Mouse (Mus musculus) frontal cortex, adult 2 months (tissue): ENCODE results near the gene Sh3bp5l. TPM values are rescaled to one million over a fixed set of nuclear protein-coding genes. Genes with fewer than 3 reads are reported as not detected.
"Not testable (repeated sequence)": the region's sequence is repeated elsewhere in the genome, so short reads cannot be mapped to it uniquely, and the experiment has no call there.

Source experiments
- DNase-seq, 2 experiments: peaks; one replicate each; pipeline ENCODE4 v3.0.0; 2022; ENCODE audit warnings: low spot score in 1 of 2; ENCODE audit errors: extremely low spot score in 1 of 2
- polyA plus RNA-seq: library from polyadenylated mRNA; depleted of rRNA; stranded (reverse); fragments of >200 nt; gene quantifications from 2 replicates; pipeline ENCODE4 v1.2.3, GENCODE M21; 2012; rRNA removed

Sh3bp5l gene
- polyA plus RNA-seq: 39.9 and 40.8 TPM in 2 replicates

- peak; percentile 92 to 96 for DNase-seq
These were observed at the start of gene Sh3bp5l, which contains the start of gene Zfp672 for GRCm38 (mm10) chr11:58330276-58331148. Sh3bp5l (plus strand) TSS chr11:58330724. Zfp672 (minus strand) TSS chr11:58330339.

DNA sequence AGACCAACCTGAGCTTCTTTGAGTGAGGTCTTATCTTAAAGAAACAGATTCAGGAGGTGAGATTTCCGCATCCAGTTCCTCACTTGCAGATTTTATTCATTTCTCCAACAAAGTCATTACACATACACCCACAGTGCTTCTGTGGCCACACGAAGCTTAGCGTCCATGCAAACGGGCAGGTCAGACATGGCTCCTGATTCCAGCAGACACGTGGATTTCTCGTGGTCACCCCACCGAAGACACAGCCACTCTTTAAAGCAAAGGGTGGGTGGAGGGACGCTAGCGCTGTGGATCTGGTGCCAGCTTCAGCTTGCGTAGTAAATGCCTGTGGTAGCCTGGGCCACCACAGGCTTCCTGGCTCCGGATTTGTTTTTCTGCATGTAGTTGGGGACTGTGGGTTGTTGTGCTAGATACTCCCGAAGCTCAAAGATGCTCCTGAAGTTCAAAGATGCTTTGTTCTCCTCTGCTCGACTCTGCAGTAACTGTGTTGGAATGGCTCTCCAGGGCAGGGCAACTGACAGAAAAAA, 48.5 kb upstream of the Sh3bp5l start:
- DNase-seq: no peak

GRCm38 (mm10) chr11:58282518-58282917, 48.0 kb upstream of the Sh3bp5l start:
- no peak for DNase-seq

- no peak for DNase-seq
These were observed 40.4 kb upstream of the Sh3bp5l start for GRCm38 (mm10) chr11:58289992-58290682.

GRCm38 (mm10) chr11:58290812-58291211, 39.7 kb upstream of the Sh3bp5l start:
- DNase-seq: no peak

GRCm38 (mm10) chr11:58292791-58293190, 37.7 kb upstream of the Sh3bp5l start:
- no peak for DNase-seq

DNA sequence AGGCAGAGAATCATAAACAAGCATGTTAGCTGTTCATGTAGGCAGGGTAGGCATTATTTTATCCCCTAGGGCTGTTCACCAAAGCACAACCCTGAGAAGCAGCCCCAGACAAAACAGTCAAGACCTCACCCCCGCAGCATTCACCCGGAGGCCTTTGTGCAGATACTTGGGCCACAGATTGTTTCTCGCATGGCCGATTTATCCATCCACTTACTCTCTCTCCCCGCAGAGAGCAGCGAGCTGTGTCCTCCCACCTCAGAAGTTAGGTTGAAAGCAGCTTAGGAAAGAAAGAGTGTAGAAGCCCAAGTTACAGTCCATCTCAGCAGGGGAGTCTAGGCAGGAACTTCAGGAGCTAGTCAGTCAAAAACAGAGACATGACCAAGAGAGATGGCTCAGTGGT, 33.1 kb upstream of the Sh3bp5l start:
- DNase-seq: no peak

- DNase-seq: peak in 1 of 2 experiments; percentile 92
These were observed 29.5 kb upstream of the Sh3bp5l start for GRCm38 (mm10) chr11:58301057-58301456.

DNA sequence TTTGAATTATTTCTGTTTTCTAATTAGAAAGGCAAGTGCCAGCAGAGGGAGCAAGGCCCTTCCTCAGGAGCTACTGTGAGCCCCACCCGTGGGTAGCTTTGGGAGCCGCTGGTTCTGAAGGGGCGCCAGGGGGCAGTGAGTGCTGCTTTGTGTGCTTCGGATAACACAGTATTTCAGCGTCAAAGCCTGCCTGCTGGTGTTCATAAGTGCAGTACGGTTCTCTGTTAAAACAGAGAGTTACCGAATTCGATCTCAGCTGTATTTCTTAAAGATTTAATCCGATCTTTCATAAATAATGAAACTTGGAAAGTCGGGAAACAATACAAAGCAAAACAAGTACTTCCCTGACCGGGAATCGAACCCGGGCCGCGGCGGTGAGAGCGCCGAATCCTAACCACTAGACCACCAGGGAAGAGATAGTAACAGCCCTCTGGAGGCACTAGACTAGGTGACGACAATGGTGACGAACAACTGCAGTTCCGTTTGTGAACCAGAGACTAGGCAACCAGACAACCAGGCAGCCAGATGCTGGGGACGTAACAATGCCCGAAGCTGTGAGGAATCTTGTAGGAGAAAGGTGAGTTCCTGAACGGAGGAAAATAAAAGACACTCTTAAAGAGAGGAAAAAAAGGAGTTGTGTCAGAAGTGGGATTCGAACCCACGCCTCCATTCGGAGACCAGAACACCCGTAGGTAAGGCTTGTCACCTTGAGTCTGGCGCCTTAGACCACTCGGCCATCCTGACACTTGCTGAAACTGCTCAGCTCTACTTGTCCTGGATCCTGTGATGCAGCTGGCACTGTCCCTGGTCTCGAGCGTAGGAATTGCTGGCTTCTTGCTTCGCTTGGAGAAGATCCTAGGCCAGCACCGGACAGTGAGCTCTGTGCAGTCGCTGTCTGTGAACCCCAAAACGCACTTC, 28.4 kb upstream of the Sh3bp5l start:
- peak; percentile 94 to 100 for DNase-seq

DNA sequence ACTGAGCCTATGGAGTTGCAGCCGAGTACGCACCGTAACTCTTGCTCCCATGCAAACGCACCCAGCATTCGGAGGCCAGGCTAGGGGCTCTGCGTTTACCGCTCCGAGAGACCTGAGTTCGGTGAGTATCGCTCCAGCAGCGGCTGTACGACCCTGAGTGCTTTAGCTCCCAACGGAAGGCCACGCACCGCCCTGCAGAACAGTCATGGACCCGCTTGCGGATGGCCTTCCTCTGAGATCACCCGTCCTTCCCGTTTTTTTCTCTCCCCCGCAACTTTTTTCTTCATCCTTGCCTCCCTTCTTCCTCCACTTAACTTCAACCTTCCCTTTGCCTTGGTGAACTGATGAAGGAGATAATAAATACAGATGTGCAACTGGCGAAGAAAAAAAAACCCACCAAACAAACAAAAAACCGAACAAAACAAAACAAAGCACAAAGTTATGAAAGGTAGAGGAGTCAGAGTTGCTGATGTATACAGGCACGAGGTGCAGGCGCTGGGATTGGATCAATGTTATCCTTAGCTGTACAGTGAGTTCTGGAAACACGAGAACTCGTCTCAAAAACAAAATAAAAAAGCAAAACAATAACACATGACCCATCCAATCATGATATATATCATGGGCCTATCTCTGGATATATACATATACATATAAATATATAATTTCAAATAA, 27.6 kb upstream of the Sh3bp5l start:
- no peak for DNase-seq

DNA sequence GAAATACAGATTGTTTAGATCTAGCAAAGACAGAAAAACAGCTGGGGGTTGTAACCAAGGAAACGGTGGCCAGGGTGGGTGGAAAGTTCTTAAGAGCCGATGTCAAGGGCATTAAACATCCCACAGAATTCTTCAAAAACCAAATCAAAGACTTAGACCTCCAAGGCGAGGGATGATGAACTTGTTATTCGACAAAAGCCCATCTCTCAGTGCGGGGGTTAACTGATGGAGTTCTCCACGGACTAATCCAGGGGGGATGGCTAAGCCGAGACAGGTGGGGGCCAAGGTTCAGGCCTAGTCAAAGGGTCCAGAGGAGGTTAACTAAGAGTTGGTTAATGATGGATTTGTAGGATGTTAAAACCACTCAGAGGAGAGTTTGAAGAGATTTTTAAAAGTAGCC, 26.9 kb upstream of the Sh3bp5l start:
- DNase-seq: no peak

- DNase-seq: not testable (repeated sequence)
These were observed 25.2 kb upstream of the Sh3bp5l start for GRCm38 (mm10) chr11:58305299-58305698.

GRCm38 (mm10) chr11:58306860-58307308, 23.6 kb upstream of the Sh3bp5l start, which contains the start of gene Zfp692:
Zfp692 (plus strand) TSS chr11:58307069.
- peak; percentile 96 to 98 for DNase-seq

DNA sequence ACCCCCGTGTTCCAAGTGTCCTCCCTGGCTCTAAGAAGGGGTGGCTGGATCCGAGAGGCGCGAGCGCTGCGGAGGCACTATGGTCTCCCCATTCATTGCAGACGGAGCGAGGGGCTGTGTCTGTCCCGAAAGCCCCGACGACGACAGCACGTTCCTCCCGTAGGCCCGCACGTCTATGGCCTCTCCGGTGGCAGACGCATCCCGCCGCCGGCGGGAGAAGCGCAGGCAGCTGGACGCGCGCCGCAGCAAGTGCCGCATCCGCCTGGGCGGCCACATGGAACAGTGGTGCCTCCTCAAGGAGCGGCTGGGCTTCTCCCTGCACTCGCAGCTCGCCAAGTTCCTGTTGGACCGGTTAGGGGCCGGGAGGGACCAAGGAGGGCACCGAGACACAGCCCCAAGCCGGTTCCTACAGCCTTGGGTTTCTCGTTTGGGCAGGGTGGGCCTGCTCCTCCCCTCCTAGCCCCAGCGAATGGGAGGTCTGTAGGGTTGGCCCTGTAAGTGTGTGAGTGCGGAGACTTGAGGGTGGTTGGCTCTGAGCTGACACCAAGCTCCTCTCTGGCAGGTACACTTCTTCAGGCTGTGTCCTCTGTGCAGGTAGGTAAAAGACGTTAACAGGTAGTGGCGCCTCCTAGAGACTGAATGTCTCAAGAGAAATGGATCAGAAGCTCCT, 23.0 kb upstream of the Sh3bp5l start:
- DNase-seq: peak in 1 of 2 experiments; percentile 42

GRCm38 (mm10) chr11:58308661-58309060, 21.9 kb upstream of the Sh3bp5l start:
- no peak for DNase-seq

DNA sequence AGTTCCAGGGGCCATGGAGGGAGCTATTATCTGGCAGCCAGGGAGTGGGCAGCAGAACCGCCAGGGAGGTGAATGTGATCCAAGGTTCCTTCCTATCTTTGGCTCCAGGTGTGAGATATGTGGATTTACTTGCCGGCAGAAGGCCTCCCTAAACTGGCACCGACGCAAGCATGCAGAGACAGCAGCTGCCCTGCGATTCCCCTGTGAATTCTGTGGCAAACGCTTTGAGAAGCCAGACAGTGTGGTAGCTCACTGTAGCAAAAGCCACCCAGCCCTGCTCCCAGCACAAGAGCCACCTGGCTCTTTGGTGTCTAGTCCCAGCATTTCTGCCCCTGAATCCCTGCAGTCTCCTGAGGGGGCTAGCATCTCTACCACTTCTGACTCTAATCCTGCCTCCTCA, 16.5 kb upstream of the Sh3bp5l start:
- DNase-seq: no peak

DNA sequence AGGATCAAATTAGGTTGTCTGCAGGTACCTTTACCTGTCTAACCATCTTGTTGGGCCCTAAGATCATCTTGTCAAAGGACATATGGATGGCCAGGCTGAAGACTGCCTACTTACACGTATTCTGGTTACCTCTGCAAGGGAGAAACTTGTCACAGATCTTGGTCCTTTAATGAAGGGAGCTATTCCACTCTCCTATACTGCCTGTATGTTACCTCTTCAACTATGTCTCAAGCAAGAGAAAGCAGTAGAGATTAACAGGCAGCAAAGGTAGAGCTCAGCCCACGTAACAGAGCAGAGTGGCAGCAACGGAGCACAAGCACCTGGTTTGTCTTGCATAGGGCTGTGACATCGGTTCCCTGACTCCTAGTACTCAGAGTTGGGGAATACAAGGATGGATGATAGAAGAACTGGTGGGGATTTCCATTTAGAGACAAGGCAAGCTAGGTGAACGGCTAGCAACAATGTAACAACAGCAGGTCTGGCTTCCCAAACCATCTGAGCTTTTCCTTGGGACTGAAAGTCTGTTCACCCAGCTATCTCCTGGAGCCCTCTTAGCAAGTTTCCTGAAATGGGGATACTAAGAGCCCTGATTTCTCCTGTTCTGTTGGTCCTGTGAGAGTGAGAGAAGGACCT, 14.9 kb upstream of the Sh3bp5l start:
- no peak for DNase-seq

- DNase-seq: no peak
These were observed 14.2 kb upstream of the Sh3bp5l start for GRCm38 (mm10) chr11:58316344-58316743.
